Mouse (Mus musculus) testis, adult 2 months (tissue): Measurements from ENCODE around the gene Mitf. TPM values are rescaled to one million over a fixed set of nuclear protein-coding genes. Genes with fewer than 3 reads are reported as not detected.

ENCODE experiments used
- H3K27ac ChIP-seq: fragments of 200-500 bp; 2 replicates; pipeline ENCODE4 v1.5.1; 2012; ENCODE audit warnings: low read depth, low read length; ENCODE audit not compliant: control insufficient read depth, insufficient read depth
- H3K27me3 ChIP-seq: fragments of 200-500 bp; 2 replicates; pipeline ENCODE4 v1.6.1; 2012; ENCODE audit warnings: mild to moderate bottlenecking, low read length, moderate library complexity; ENCODE audit not compliant: control insufficient read depth, insufficient read depth
- H3K36me3 ChIP-seq: fragments of 200-500 bp; 2 replicates; pipeline ENCODE4 v1.6.1; 2012; ENCODE audit warnings: mild to moderate bottlenecking, low read length; ENCODE audit not compliant: control insufficient read depth, insufficient read depth
- H3K4me1 ChIP-seq: fragments of 200-500 bp; 2 replicates; pipeline ENCODE4 v1.6.1; 2012; ENCODE audit warnings: low read length; ENCODE audit not compliant: control insufficient read depth, insufficient read depth
- H3K4me3 ChIP-seq: fragments of 200-500 bp; 2 replicates; pipeline ENCODE4 v1.5.1; 2012; ENCODE audit warnings: low read depth, mild to moderate bottlenecking, low read length, moderate library complexity, mixed read lengths; ENCODE audit not compliant: control insufficient read depth
- CTCF ChIP-seq: fragments of 200-500 bp; IDR thresholded peaks from 2 replicates; pipeline ENCODE4 v1.5.1; 2012; ENCODE audit warnings: low read depth, mild to moderate bottlenecking, inconsistent platforms, low read length, moderate library complexity; ENCODE audit not compliant: control insufficient read depth, insufficient read depth, insufficient replicate concordance
- POLR2A ChIP-seq: fragments of 200-500 bp; IDR thresholded peaks from 2 replicates; pipeline ENCODE4 v1.6.1; 2012; ENCODE audit warnings: low read depth, mild to moderate bottlenecking, inconsistent platforms, low read length, moderate library complexity; ENCODE audit not compliant: control insufficient read depth
- polyA plus RNA-seq: library from polyadenylated mRNA; depleted of rRNA; stranded (reverse); fragments of >200 nt; gene quantifications from 2 replicates; pipeline ENCODE4 v1.2.3, GENCODE M21; 2012

The Mitf gene
- polyA plus RNA-seq, 1 experiment, result 0.72 TPM

DNA sequence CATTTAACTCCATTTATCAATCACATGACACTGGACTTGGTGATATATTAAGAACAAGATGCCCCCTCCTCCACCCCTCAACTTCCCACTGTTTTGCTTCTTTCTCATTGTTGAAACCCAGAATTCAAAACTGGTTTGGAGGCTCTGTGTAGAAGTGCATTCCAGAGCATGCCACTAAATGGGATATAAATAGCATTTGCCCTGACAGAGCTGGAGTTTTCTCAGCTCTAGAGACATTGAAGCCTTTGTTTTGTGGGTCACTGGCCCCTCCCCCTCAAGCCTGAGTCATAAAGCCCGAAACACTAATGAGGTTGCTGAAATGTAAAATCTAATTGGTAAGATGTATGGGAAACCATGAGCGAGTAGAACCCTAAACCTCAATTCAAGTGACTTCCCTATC, 76.6 kb downstream of the Mitf start:
- Histone ChIP-seq H3K27me3 (no peaks in the 10 kb centered on the region), H3K4me1 (no peaks in the 10 kb centered on the region), H3K4me3 (no peak overlapping the region), H3K27ac (no peak overlapping the region), H3K36me3 (no peaks in the 10 kb centered on the region)
- no peak for TF ChIP-seq CTCF
- TF ChIP-seq POLR2A, result no peak

DNA sequence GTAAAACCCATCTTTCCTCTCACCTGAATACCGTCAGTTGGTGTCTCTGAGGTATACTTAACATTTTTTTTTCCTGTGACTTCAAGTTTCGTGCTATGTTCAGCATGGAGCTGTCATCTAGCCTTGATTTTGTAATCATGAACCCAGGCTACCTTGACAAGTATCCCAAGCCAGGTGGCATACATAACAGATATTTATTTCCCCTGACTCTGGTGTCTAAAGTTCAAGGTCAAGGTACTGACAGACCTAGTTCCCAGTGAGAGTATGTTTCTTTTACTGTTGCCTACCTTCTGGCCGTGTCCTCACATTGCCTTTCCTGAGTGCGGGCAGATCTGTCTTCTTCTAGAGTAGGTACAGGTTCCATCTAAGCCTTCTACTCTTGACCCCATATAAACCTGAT, 78.1 kb downstream of the Mitf start:
- Histone ChIP-seq H3K27ac (no peak overlapping the region), H3K4me3 (no peak overlapping the region), H3K36me3 (no peaks in the 10 kb centered on the region), H3K27me3 (no peaks in the 10 kb centered on the region), H3K4me1 (no peaks in the 10 kb centered on the region)
- TF ChIP-seq CTCF, result no peak
- TF ChIP-seq POLR2A, result no peak

DNA sequence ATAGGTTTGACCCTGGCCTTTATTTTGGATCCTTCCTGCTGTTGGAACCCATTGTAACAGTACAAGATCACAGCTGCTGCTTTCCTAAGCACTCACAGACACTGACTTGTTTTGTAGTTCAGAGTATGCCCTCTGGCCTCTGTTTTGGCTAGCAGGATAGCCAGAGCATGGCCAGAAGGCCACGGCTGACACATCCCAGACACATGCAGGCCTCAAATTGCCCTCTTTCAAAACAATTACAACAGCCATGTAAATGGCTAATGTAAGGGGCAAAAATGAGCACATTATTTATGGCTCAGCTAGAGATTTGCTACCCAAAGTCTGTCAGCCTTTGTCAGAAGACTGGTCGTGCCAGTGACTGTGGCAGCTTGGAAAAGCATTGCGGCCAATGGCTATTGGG, 78.8 kb downstream of the Mitf start:
- Histone ChIP-seq H3K27me3 (no peaks in the 10 kb centered on the region), H3K27ac (no peak overlapping the region), H3K4me1 (no peaks in the 10 kb centered on the region)

DNA sequence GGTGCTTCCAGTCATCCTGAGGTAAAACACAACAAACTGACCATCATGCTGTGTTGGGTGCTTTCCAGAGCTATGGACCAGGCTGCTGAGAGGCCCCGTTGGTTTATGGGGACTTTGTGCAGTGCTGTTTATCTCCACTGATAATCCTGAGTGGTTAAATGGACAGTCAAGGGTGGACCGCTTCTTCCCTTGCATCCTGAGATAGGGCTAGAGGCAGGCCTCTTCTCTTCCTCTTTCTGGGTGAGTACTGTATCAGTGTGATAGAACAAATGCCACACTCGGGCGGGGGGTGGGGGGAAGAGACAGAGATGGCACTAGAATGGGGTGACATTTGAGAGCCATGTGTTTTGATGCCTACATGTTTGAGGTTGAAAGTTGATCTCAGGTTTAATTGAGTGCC, 81.0 kb downstream of the Mitf start:
- H3K27ac ChIP-seq, result no peak overlapping the region
- TF ChIP-seq POLR2A, result no peak
- no peak for TF ChIP-seq CTCF
- no peak overlapping the region for H3K4me3 ChIP-seq
- no peaks in the 10 kb centered on the region for H3K36me3 ChIP-seq
- no peaks in the 10 kb centered on the region for H3K4me1 ChIP-seq
- H3K27me3 ChIP-seq, result no peaks in the 10 kb centered on the region

More for the DNA sequence above, 78.8 kb downstream of the Mitf start:
- Histone ChIP-seq H3K4me3 (no peak overlapping the region), H3K36me3 (no peaks in the 10 kb centered on the region)
- TF ChIP-seq CTCF (no peak), POLR2A (no peak)

DNA sequence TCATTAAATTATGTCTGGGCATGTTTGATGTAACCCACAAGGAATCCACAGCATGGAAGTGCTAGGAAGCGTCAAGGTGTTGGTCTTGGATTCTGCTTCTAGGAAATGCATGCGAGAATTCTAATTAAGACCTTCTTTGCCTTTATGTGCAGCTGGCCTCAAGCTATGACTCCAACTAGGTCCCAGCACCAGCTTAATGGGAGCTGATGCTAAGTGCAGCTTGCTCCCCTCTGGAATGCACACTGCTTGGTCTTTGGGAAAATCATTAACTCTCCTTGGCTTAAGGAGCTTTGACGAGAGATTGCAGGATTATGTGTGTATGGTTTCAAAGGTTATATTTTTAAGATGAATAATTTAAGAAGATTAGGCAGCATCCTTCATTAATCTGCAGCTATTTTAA, 81.7 kb downstream of the Mitf start:
- TF ChIP-seq CTCF, result no peak
- TF ChIP-seq POLR2A, result no peak
- Histone ChIP-seq H3K27ac (no peak overlapping the region), H3K4me3 (no peak overlapping the region), H3K36me3 (no peaks in the 10 kb centered on the region), H3K4me1 (no peaks in the 10 kb centered on the region), H3K27me3 (no peaks in the 10 kb centered on the region)

DNA sequence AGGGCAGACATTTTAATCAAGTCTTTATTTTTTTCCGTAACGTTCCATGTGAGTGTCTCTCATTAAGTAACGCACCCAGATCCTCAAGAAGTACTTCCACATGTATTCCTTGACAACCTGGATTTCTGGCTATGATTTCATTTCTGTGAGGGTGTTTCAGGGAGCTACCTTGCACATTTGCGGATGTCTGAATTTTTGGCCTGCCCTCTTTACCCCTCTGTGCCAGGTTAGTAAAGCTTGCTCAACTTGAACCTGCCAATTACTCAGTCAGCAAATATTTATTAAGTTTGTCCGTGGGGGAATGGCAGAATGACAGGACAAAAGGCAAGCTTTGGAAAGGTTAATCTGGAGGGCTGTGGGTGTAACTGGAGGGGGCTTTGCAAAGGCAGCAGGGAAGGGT, 86.7 kb downstream of the Mitf start:
- H3K27me3 ChIP-seq, result no peaks in the 10 kb centered on the region

DNA sequence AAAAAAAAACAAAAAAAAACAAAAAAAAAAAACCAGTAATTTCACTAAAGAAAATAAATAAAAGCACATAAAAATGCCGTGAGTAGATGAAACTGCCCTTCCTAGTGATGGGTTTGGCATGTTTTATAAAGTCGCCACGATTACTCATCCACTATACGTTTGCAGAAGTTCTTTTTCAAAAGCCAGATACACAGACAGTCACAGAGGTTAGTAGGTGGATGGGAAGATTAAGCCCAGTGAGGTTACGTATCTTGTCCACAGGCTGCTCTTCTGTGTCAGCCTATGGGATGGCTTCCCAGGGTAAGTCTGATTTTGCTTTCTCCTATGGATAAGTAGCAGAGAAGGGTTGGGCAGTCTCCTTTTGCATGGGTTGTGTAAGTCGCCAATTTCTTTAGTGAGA, 90.3 kb downstream of the Mitf start:
- TF ChIP-seq POLR2A (no peak), CTCF (no peak)
- Histone ChIP-seq H3K4me3 (no peak overlapping the region), H3K36me3 (no peaks in the 10 kb centered on the region), H3K27ac (no peak overlapping the region), H3K4me1 (no peaks in the 10 kb centered on the region), H3K27me3 (no peaks in the 10 kb centered on the region)

More for the DNA sequence above, 86.7 kb downstream of the Mitf start:
- Histone ChIP-seq H3K36me3 (no peaks in the 10 kb centered on the region), H3K4me3 (no peak overlapping the region), H3K27ac (no peak overlapping the region), H3K4me1 (no peaks in the 10 kb centered on the region)
- TF ChIP-seq CTCF (no peak), POLR2A (no peak)

DNA sequence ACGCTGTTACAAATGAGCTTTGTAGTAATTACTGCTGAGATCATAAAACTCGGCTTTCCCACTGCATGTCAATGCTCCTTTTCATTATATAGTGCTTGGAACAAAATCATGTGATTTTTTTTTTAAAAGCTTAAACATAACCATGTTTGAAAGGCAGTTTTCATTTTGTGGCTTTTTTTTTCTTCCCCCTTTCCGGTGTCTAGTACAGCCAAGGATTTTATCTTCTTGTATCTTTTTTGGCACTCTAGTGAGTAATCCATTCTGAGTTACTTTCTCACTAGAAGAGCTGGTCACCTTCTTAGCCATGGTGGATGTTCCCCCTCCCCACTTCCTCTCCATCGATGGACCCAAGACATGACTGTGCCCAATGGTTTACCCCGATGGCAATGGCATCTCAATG, 91.2 kb downstream of the Mitf start:
- no peaks in the 10 kb centered on the region for H3K36me3 ChIP-seq
- no peaks in the 10 kb centered on the region for H3K4me1 ChIP-seq
- no peak for TF ChIP-seq CTCF
- no peak for TF ChIP-seq POLR2A
- no peaks in the 10 kb centered on the region for H3K27me3 ChIP-seq
- H3K4me3 ChIP-seq, result no peak overlapping the region
- no peak overlapping the region for H3K27ac ChIP-seq
